Mouse (Mus musculus): ENCODE results near the gene Gm5134. TPM values are rescaled to one million over a fixed set of nuclear protein-coding genes. Genes with fewer than 3 reads are reported as not detected.

The Gm5134 gene
- polyA plus RNA-seq, 1 experiment from 2014 or later = 0.11 TPM

DNA sequence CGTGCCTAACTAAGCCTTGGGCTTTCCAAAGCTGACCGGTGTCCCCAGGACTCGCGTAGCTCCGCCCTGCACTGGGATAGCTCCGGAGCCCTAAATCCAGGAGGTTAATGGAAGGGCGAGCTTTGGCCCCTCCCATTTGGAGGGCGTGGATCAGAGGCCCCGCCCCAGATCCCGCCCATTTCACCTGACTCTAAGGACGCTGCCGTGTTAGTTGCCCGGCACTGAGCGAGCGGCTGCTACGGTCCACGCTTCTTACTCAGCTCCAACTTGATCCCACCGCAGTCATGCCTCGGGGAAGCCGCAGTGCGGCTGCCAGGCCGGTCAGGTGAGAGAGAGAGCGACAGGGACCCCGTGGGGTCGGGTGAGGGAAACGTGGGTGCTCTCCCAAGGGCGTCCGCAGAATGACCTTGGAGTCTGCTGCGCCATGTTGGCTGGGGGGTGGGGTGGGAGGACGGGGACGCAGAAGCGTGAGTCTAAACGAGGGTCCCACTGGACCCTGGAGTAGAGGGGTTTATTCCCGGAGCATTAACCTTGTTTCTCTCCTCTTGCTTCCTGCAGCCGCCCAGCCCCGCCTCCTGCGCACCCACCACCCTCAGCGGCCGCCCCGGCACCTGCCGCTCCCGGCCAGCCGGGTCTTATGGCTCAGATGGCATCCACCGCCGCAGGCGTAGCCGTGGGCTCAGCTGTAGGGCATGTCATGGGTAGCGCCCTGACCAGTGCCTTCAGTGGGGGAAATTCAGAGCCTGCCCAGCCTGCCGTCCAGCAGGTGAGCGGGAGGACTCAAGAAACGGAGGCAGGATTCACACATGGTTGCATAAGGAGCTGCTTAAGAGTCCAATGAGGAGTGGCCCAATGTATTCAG, 18.4 kb upstream of the Gm5134 start, which contains the start of gene Mmp11:
TSS of gene Mmp11 (minus strand) at position 817 of the 862 bp plus-strand sequence.
- Histone ChIP-seq H3K36me3 (ENCODE audit: control insufficient read depth, insufficient read depth, low read length) (no peaks in the 10 kb centered on the region), H3K4me1 (ENCODE audit: control insufficient read depth, insufficient read depth, low read length) (peaks cover 28% of the 10 kb centered on the region), H3K4me3 (ENCODE audit: low read depth, low read length) (peak within 1 kb of the TSS; percentile 48), H3K4me2 (peak within 1 kb of the TSS; percentile 90), H3K27ac (ENCODE audit: low read depth, low read length) (no peak within 1 kb of the TSS), H3K9me3 (ENCODE audit: control insufficient read depth, low read length) (no peaks in the 10 kb centered on the region), H3K9ac (ENCODE audit: low read length) (peak within 1 kb of the TSS; percentile 49), H3K27me3 (ENCODE audit: control insufficient read depth, insufficient read depth, low read length) (peaks cover 41% of the 10 kb centered on the region)
- ATAC-seq (ENCODE audit: low FRiP score) (peak; percentile 57), DNase-seq (ENCODE audit: low spot score, missing footprints) (peak; percentile 97)
- 2% methylated on average over 49 of the region's 51 CpGs for WGBS

DNA sequence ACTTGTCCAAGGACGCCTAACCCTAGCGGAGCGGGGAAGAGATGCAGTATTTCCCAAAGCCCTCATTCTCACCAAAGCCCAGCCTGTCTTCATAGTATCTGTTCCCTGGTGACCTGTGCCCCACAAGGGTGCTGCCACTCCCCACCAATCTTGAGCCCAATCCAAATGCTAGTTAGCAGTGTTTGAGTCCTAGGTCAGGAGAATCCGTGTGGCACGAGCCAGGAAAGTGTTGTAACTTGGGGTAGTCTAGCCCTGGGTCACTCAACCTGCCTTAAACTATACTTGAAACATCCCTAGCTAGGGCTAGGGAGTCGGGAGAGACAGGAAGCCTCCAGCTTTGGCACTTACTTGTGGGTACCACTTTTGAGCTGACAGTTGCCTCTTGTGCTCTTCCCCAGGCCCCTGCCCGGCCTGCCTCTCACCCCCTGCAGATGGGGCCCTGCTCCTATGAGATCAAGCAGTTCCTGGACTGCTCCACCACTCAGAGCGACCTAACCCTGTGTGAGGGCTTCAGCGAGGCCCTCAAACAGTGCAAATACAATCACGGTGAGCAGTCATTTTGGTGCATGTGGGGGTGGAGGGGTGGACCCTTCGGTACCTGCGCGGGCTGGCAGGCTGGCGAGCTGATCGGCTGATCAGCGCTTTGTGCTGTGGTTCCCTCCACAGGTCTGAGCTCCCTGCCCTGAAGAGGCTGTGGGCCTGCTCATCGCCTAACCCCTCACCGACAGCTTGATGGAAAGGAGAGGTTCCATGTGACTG, 17.2 kb upstream of the Gm5134 start:
- H3K4me3 ChIP-seq (ENCODE audit: low read depth, low read length) = no peak overlapping the region
- H3K4me1 ChIP-seq (ENCODE audit: control insufficient read depth, insufficient read depth, low read length) = peaks cover 18% of the 10 kb centered on the region
- 29% methylated on average over 18 of the region's 18 CpGs for WGBS

DNA sequence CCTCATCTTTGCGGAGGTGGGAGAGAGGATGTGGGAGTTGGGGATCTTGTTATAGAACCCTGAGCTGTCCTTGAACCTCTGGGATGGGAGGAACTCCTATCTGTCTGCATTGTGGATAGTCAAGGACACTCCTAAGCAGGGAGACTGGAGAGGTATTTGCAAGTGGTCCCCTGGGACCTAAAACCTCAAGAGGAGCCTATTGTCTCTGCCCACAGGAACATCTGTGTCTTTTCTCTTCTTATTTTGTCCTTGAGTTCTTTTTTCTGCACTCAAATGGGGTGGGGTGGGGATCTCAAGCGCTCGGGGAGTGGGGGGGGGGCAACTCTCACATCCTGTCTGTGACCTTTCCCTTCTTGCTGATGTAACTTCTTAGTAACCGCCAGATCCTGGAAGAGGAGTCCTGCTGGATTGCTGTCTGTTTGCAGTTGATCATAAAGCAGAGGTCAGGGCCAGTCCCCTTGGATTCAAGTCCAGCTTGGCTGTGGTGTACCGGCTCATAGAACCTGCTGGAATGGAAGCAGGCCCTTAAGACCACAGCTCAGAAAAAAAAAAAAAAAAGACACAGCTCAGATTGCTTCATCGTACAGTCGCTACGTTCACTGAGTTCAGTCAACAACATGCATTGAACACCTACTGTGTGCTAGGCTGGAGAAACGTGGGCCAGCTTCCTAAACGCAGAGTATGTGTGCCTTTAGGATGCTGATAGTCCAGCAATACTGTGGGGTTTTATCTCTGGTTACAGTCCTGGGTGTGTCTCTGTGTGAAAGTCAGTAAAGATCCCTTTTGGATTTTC, 16.3 kb upstream of the Gm5134 start:
- Histone ChIP-seq H3K27me3 (ENCODE audit: control insufficient read depth, insufficient read depth, low read length) (peaks cover 28% of the 10 kb centered on the region), H3K4me1 (ENCODE audit: control insufficient read depth, insufficient read depth, low read length) (peaks cover 11% of the 10 kb centered on the region), H3K4me3 (ENCODE audit: low read depth, low read length) (no peak overlapping the region), H3K4me2 (no peak overlapping the region), H3K36me3 (ENCODE audit: control insufficient read depth, insufficient read depth, low read length) (no peaks in the 10 kb centered on the region), H3K9me3 (ENCODE audit: control insufficient read depth, low read length) (no peaks in the 10 kb centered on the region), H3K9ac (ENCODE audit: low read length) (0 out of 2 replicates have a peak overlapping the region, but pooled peaks have one; percentile 4), H3K27ac (ENCODE audit: low read depth, low read length) (no peak overlapping the region)
- WGBS = 49% methylated on average over 10 of the region's 10 CpGs
- DNase-seq (ENCODE audit: low spot score, missing footprints) (peak; percentile 68), ATAC-seq (ENCODE audit: low FRiP score) (no peak)

More for the DNA sequence above, 17.2 kb upstream of the Gm5134 start:
- Histone ChIP-seq H3K27ac (ENCODE audit: low read depth, low read length) (no peak overlapping the region), H3K9ac (ENCODE audit: low read length) (no peak overlapping the region), H3K4me2 (no peak overlapping the region), H3K9me3 (ENCODE audit: control insufficient read depth, low read length) (no peaks in the 10 kb centered on the region), H3K36me3 (ENCODE audit: control insufficient read depth, insufficient read depth, low read length) (no peaks in the 10 kb centered on the region), H3K27me3 (ENCODE audit: control insufficient read depth, insufficient read depth, low read length) (peaks cover 30% of the 10 kb centered on the region)
- DNase-seq (ENCODE audit: low spot score, missing footprints) = peak; percentile 88
- ATAC-seq (ENCODE audit: low FRiP score) = no peak

DNA sequence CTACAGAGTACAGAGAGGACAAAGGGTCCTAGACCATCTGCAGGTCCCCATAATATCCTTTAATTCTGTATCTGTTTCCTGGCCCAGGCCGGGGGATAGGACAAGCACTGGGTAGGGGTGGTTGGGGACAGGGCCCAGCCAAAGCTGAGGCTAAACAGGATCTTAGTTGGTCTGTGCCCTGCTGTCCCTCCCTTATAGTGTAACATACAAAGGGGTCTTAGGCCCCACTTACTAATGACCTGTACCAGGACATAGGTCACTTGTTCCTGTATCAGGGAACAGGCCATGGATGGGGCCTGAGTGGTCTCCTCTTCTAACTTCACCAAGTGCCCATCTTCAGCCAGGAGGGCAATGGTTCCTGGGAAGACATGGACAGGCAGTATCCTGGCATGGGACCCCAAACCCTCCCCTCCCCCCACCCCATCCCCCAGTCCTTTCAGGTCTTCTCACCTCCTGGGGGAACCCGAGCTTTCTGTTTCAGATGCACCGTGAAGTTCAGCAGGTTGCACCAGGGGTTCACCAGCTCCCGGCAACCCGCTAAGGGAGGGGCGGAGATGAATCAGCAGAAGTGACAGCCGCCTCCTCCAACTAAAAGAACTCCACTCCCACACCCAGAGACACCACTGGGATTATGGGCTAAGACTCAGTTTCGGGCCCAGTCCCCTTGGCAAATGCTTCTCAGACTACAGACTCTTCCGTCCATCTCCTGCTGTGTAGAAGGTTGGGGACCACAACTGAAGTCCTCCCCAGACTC, 14.7 kb upstream of the Gm5134 start:
- DNase-seq (ENCODE audit: low spot score, missing footprints) (peak; percentile 80), ATAC-seq (ENCODE audit: low FRiP score) (no peak)
- peaks cover 10% of the 10 kb centered on the region for H3K4me1 ChIP-seq (ENCODE audit: control insufficient read depth, insufficient read depth, low read length)
- H3K9ac ChIP-seq (ENCODE audit: low read length) = no peak overlapping the region
- no peaks in the 10 kb centered on the region for H3K36me3 ChIP-seq (ENCODE audit: control insufficient read depth, insufficient read depth, low read length)
- no peaks in the 10 kb centered on the region for H3K9me3 ChIP-seq (ENCODE audit: control insufficient read depth, low read length)
- no peak overlapping the region for H3K4me3 ChIP-seq (ENCODE audit: low read depth, low read length)
- 44% methylated on average over 9 of the region's 9 CpGs for WGBS
- H3K4me2 ChIP-seq = no peak overlapping the region
- H3K27ac ChIP-seq (ENCODE audit: low read depth, low read length) = no peak overlapping the region
- peaks cover 25% of the 10 kb centered on the region for H3K27me3 ChIP-seq (ENCODE audit: control insufficient read depth, insufficient read depth, low read length)

DNA sequence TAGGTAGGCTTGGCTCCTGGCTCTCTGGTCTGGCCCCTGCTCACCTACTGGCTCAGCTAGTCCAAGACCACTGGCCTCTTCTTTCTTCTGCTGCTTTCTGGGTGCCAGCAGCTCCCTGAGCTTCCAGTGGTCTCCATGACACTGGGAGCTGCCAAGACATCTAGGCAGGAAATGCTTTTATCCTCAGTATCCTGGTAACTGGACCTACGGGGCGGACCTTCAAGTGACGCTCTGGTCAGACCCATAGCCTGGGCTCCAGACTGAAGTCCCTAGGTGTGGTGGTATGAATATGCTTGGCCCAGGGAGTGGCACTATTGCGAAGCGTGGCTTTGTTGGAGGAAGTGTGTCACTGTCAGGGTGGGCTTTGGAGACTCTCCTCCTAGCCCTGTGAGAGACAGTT, 13.8 kb upstream of the Gm5134 start, which contains the start of gene Gm867:
TSS of gene Gm867 (minus strand) at position 153 of the 400 bp plus-strand sequence.
- no peak for ATAC-seq (ENCODE audit: low FRiP score)
- H3K4me2 ChIP-seq = no peak within 1 kb of the TSS
- peaks cover 16% of the 10 kb centered on the region for H3K27me3 ChIP-seq (ENCODE audit: control insufficient read depth, insufficient read depth, low read length)
- DNase-seq (ENCODE audit: low spot score, missing footprints) = peak; percentile 26
- H3K9ac ChIP-seq (ENCODE audit: low read length) = no peak within 1 kb of the TSS
- 80% methylated on average over 5 of the region's 5 CpGs for WGBS
- H3K36me3 ChIP-seq (ENCODE audit: control insufficient read depth, insufficient read depth, low read length) = no peaks in the 10 kb centered on the region
- no peak within 1 kb of the TSS for H3K27ac ChIP-seq (ENCODE audit: low read depth, low read length)
- no peaks in the 10 kb centered on the region for H3K9me3 ChIP-seq (ENCODE audit: control insufficient read depth, low read length)
- no peak within 1 kb of the TSS for H3K4me3 ChIP-seq (ENCODE audit: low read depth, low read length)
- H3K4me1 ChIP-seq (ENCODE audit: control insufficient read depth, insufficient read depth, low read length) = peaks cover 6% of the 10 kb centered on the region; the same call in 1 of the 2 replicates

DNA sequence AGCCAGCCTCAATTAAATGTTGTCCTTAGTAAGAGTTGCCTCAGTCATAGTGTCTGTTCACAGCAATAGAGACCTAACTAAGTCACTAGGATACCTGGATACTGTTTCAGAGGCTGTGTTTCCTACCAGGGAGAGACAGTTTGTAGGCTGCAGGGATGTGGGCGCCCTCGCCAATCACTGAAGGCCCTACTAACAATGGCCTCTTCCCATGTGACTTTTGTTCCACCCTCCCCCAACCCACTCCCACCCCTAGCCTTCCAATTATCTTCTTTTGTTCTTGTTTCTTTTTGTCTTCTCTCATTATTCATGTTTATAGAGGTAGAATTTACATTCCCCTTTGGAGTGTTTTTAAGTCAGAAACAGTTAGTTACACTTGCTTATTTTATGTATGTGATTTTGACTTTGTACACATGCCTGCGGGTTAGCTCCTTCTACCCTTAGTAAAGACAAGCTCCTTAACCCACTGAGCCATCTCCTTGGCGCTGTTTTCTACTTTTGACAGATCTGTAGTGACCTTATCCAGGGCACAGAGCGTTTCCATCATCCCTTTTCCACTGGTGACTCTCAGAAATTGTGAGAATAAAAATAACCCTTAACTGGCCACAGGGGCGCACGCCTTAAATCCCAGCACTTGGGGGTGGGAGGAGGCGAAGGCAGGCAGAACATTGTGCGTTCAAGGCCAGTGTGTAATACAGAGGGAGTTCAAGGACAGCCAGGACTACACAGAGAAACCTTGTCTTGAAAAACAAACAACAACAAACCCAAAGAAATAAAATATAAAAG, 13.1 kb upstream of the Gm5134 start:
- H3K27ac ChIP-seq (ENCODE audit: low read depth, low read length) = no peak overlapping the region
- no peak for ATAC-seq (ENCODE audit: low FRiP score)
- peaks cover 9% of the 10 kb centered on the region for H3K27me3 ChIP-seq (ENCODE audit: control insufficient read depth, insufficient read depth, low read length)
- H3K4me2 ChIP-seq = no peak overlapping the region
- H3K4me1 ChIP-seq (ENCODE audit: control insufficient read depth, insufficient read depth, low read length) = no peaks in the 10 kb centered on the region
- peak; percentile 60 for DNase-seq (ENCODE audit: low spot score, missing footprints)
- no peaks in the 10 kb centered on the region for H3K9me3 ChIP-seq (ENCODE audit: control insufficient read depth, low read length)
- H3K36me3 ChIP-seq (ENCODE audit: control insufficient read depth, insufficient read depth, low read length) = no peaks in the 10 kb centered on the region
- no peak overlapping the region for H3K4me3 ChIP-seq (ENCODE audit: low read depth, low read length)
- WGBS = 66% methylated on average over 9 of the region's 9 CpGs
- no peak overlapping the region for H3K9ac ChIP-seq (ENCODE audit: low read length)

DNA sequence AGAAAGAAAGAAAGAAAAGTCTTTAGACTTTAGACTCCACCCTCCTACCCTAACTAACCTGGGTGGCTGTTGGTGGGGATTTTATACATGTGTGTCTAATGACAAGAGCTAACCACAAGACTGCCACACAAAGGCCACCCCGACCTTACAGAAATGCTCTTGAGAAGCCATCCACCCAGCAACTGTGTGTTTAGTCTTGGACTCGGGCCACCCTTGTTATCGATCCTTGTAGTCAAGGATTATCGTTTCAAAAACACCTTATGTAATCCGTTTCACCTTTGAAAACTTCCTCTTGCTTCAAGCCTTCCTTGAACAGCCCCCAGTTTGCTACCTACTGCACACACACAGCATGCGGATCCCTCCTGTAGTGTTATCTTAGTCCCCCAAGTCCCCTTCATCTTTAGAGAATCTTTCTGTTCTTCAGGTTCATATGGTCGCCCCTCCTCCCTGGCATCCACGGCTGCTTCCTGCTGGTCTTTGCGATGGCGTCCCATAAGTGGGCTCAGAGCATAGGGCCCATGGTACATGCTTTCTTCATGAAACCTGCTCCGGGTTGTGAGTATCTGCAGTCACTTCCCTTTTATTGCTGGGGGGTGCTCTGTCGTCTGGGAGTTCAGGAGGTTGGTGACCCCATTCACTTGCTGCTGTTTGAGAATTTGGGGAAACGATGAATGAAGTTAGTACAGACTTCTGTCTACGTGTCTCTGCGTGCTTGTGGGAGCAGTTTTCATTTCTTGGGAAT, 11.4 kb upstream of the Gm5134 start, which contains the start of gene Vpreb3:
TSS of gene Vpreb3 (plus strand) at position 322 of the 742 bp plus-strand sequence.
- 80% methylated on average over 15 of the region's 15 CpGs for WGBS
- Histone ChIP-seq H3K4me1 (ENCODE audit: control insufficient read depth, insufficient read depth, low read length) (no peaks in the 10 kb centered on the region), H3K4me3 (ENCODE audit: low read depth, low read length) (no peak within 1 kb of the TSS), H3K9me3 (ENCODE audit: control insufficient read depth, low read length) (no peaks in the 10 kb centered on the region), H3K4me2 (no peak within 1 kb of the TSS), H3K9ac (ENCODE audit: low read length) (no peak within 1 kb of the TSS), H3K36me3 (ENCODE audit: control insufficient read depth, insufficient read depth, low read length) (no peaks in the 10 kb centered on the region), H3K27me3 (ENCODE audit: control insufficient read depth, insufficient read depth, low read length) (no peaks in the 10 kb centered on the region), H3K27ac (ENCODE audit: low read depth, low read length) (no peak within 1 kb of the TSS)
- DNase-seq (ENCODE audit: low spot score, missing footprints) (peak; percentile 65), ATAC-seq (ENCODE audit: low FRiP score) (no peak)

All from midbrain, embryonic 11.5 days (tissue).